Mouse (Mus musculus): ENCODE results near the gene Ltb4r1. TPM values are rescaled to one million over a fixed set of nuclear protein-coding genes. Genes with fewer than 3 reads are reported as not detected.
"Not testable (repeated sequence)": the region's sequence is repeated elsewhere in the genome, so short reads cannot be mapped to it uniquely, and the experiment has no call there.

Gene Ltb4r1
- polyA plus RNA-seq, 2 experiments: 0.78 to 1.1 TPM

- under 1% methylated on average over 42 of the region's 48 CpGs for WGBS
- no peaks in the 10 kb centered on the region for H3K27me3 ChIP-seq (ENCODE audit: control insufficient read depth, insufficient read depth, low read length)
- H3K4me2 ChIP-seq (replicated peaks; ENCODE audit: low read depth, low read length, severe bottlenecking): peak within 1 kb of the TSS; percentile 69
- H3K9ac ChIP-seq (ENCODE audit: low read depth, low read length, severe bottlenecking): peak within 1 kb of the TSS; percentile 80
- peaks cover 35% of the 10 kb centered on the region for H3K36me3 ChIP-seq (ENCODE audit: control insufficient read depth, insufficient read depth, low read length)
- peak; percentile 88 for ATAC-seq (ENCODE audit: low FRiP score, low read depth)
- peak within 1 kb of the TSS; percentile 89 for H3K4me3 ChIP-seq (replicated peaks; ENCODE audit: low read length)
- H3K4me1 ChIP-seq (ENCODE audit: control insufficient read depth, insufficient read depth, low read length): peaks cover 23% of the 10 kb centered on the region
- TF ChIP-seq POLR2A (IDR thresholded peaks at IDR 0.05; ENCODE audit: borderline replicate concordance, extremely low read depth, insufficient read depth, insufficient read length): peak; percentile 38; the same call in 1 of the 2 replicates
- 0 out of 2 replicates have a peak within 1 kb of the TSS, but pooled peaks have one; percentile 8 for H3K27ac ChIP-seq (replicated peaks; ENCODE audit: low read depth, low read length)
- peak; percentile 79 for DNase-seq (ENCODE audit: low spot score)
- no peaks in the 10 kb centered on the region for H3K9me3 ChIP-seq (ENCODE audit: control insufficient read depth, low read length)
These were observed 20.4 kb upstream of the Ltb4r1 start, which contains the start of the genes Dhrs1 and Nop9 for GRCm38 (mm10) chr14:55745180-55745860. TSS of gene Dhrs1 (minus strand) at chr14:55745690. TSS of gene Nop9 (plus strand) at chr14:55745693.

- Histone ChIP-seq H3K9me3 (ENCODE audit: control insufficient read depth, low read length) (no peaks in the 10 kb centered on the region), H3K9ac (ENCODE audit: low read depth, low read length, severe bottlenecking) (peak overlapping the region; percentile 80), H3K4me1 (ENCODE audit: control insufficient read depth, insufficient read depth, low read length) (peaks cover 23% of the 10 kb centered on the region), H3K4me3 (replicated peaks; ENCODE audit: low read length) (peak overlapping the region; percentile 89), H3K4me2 (replicated peaks; ENCODE audit: low read depth, low read length, severe bottlenecking) (peak overlapping the region; percentile 69), H3K36me3 (ENCODE audit: control insufficient read depth, insufficient read depth, low read length) (peaks cover 35% of the 10 kb centered on the region), H3K27ac (replicated peaks; ENCODE audit: low read depth, low read length) (0 out of 2 replicates have a peak overlapping the region, but pooled peaks have one; percentile 8), H3K27me3 (ENCODE audit: control insufficient read depth, insufficient read depth, low read length) (no peaks in the 10 kb centered on the region)
- DNase-seq (ENCODE audit: low spot score) (no peak), ATAC-seq (ENCODE audit: low FRiP score, low read depth) (no peak)
- no peak for TF ChIP-seq POLR2A (IDR thresholded peaks at IDR 0.05; ENCODE audit: borderline replicate concordance, extremely low read depth, insufficient read depth, insufficient read length)
- WGBS: under 1% methylated on average over 31 of the region's 31 CpGs
These were observed 19.9 kb upstream of the Ltb4r1 start for GRCm38 (mm10) chr14:55745861-55746237.

GRCm38 (mm10) chr14:55747051-55747847 lies 18.5 kb upstream of the Ltb4r1 start:
- no peak overlapping the region for H3K4me3 ChIP-seq (replicated peaks; ENCODE audit: low read length)
- H3K4me1 ChIP-seq (ENCODE audit: control insufficient read depth, insufficient read depth, low read length): peaks cover 23% of the 10 kb centered on the region
- 89% methylated on average over 10 of the region's 10 CpGs for whole genome bisulfite sequencing
- H3K27me3 ChIP-seq (ENCODE audit: control insufficient read depth, insufficient read depth, low read length): no peaks in the 10 kb centered on the region
- ATAC-seq (ENCODE audit: low FRiP score, low read depth): no peak
- peak overlapping the region; percentile 80; the same call in 1 of the 2 replicates for H3K9ac ChIP-seq (ENCODE audit: low read depth, low read length, severe bottlenecking)
- no peak overlapping the region for H3K27ac ChIP-seq (replicated peaks; ENCODE audit: low read depth, low read length)
- no peak for TF ChIP-seq POLR2A (IDR thresholded peaks at IDR 0.05; ENCODE audit: borderline replicate concordance, extremely low read depth, insufficient read depth, insufficient read length)
- H3K4me2 ChIP-seq (replicated peaks; ENCODE audit: low read depth, low read length, severe bottlenecking): peak overlapping the region; percentile 69; the same call in 1 of the 2 replicates
- peaks cover 38% of the 10 kb centered on the region for H3K36me3 ChIP-seq (ENCODE audit: control insufficient read depth, insufficient read depth, low read length)
- DNase-seq (ENCODE audit: low spot score): no peak
- H3K9me3 ChIP-seq (ENCODE audit: control insufficient read depth, low read length): no peaks in the 10 kb centered on the region

GRCm38 (mm10) chr14:55757566-55757965 lies 8.2 kb upstream of the Ltb4r1 start:
- TF ChIP-seq POLR2A (IDR thresholded peaks at IDR 0.05; ENCODE audit: borderline replicate concordance, extremely low read depth, insufficient read depth, insufficient read length): no peak
- H3K27me3 ChIP-seq (ENCODE audit: control insufficient read depth, insufficient read depth, low read length): 0 out of 2 replicates have a peak, but pooled peaks cover 8% of the 10 kb centered on the region
- no peak overlapping the region for H3K27ac ChIP-seq (replicated peaks; ENCODE audit: low read depth, low read length)
- H3K4me3 ChIP-seq (replicated peaks; ENCODE audit: low read length): no peak overlapping the region
- DNase-seq (ENCODE audit: low spot score) (no peak), ATAC-seq (ENCODE audit: low FRiP score, low read depth) (no peak)
- no peak overlapping the region for H3K4me2 ChIP-seq (replicated peaks; ENCODE audit: low read depth, low read length, severe bottlenecking)
- peaks cover 6% of the 10 kb centered on the region for H3K4me1 ChIP-seq (ENCODE audit: control insufficient read depth, insufficient read depth, low read length)
- H3K9me3 ChIP-seq (ENCODE audit: control insufficient read depth, low read length): no peaks in the 10 kb centered on the region
- 80% methylated on average over 6 of the region's 6 CpGs for WGBS
- no peak overlapping the region for H3K9ac ChIP-seq (ENCODE audit: low read depth, low read length, severe bottlenecking)
- H3K36me3 ChIP-seq (ENCODE audit: control insufficient read depth, insufficient read depth, low read length): peaks cover 37% of the 10 kb centered on the region

- no peak for TF ChIP-seq POLR2A (IDR thresholded peaks at IDR 0.05; ENCODE audit: borderline replicate concordance, extremely low read depth, insufficient read depth, insufficient read length)
These were observed 7.4 kb upstream of the Ltb4r1 start, which contains the start of gene Cideb for GRCm38 (mm10) chr14:55758363-55758784. TSS of gene Cideb (minus strand) at chr14:55758458.

GRCm38 (mm10) chr14:55760156-55760555 lies 5.6 kb upstream of the Ltb4r1 start:
- H3K4me2 ChIP-seq (replicated peaks; ENCODE audit: low read depth, low read length, severe bottlenecking): peak overlapping the region; percentile 38
- H3K4me1 ChIP-seq (ENCODE audit: control insufficient read depth, insufficient read depth, low read length): peaks cover 13% of the 10 kb centered on the region
- H3K27me3 ChIP-seq (ENCODE audit: control insufficient read depth, insufficient read depth, low read length); H3K9ac ChIP-seq (ENCODE audit: low read depth, low read length, severe bottlenecking); H3K27ac ChIP-seq (replicated peaks; ENCODE audit: low read depth, low read length); H3K9me3 ChIP-seq (ENCODE audit: control insufficient read depth, low read length): not testable (repeated sequence)
- H3K4me3 ChIP-seq (replicated peaks; ENCODE audit: low read length): peak overlapping the region; percentile 14
- ATAC-seq (ENCODE audit: low FRiP score, low read depth) (0 out of 2 replicates have a peak, but pooled peaks have one; percentile 12), DNase-seq (ENCODE audit: low spot score) (peak; percentile 74)
- WGBS: 4% methylated on average over 6 of the region's 6 CpGs
- peaks cover 11% of the 10 kb centered on the region; the same call in 1 of the 2 replicates for H3K36me3 ChIP-seq (ENCODE audit: control insufficient read depth, insufficient read depth, low read length)

More at GRCm38 (mm10) chr14:55758363-55758784, 7.4 kb upstream of the Ltb4r1 start, which contains the start of gene Cideb:
- Histone ChIP-seq H3K9ac (ENCODE audit: low read depth, low read length, severe bottlenecking) (no peak within 1 kb of the TSS), H3K4me2 (replicated peaks; ENCODE audit: low read depth, low read length, severe bottlenecking) (peak within 1 kb of the TSS; percentile 9; the same call in 1 of the 2 replicates), H3K4me1 (ENCODE audit: control insufficient read depth, insufficient read depth, low read length) (peaks cover 13% of the 10 kb centered on the region), H3K27me3 (ENCODE audit: control insufficient read depth, insufficient read depth, low read length) (0 out of 2 replicates have a peak, but pooled peaks cover 8% of the 10 kb centered on the region), H3K4me3 (replicated peaks; ENCODE audit: low read length) (no peak within 1 kb of the TSS), H3K9me3 (ENCODE audit: control insufficient read depth, low read length) (no peaks in the 10 kb centered on the region), H3K27ac (replicated peaks; ENCODE audit: low read depth, low read length) (no peak within 1 kb of the TSS), H3K36me3 (ENCODE audit: control insufficient read depth, insufficient read depth, low read length) (peaks cover 29% of the 10 kb centered on the region)
- WGBS: 23% methylated on average over 8 of the region's 8 CpGs
- peak; percentile 74 for DNase-seq (ENCODE audit: low spot score)
- no peak; the same call in 1 of the 2 replicates for ATAC-seq (ENCODE audit: low FRiP score, low read depth)

All from limb, embryonic 14.5 days (tissue).